Mouse (Mus musculus): Measurements from ENCODE around the gene Cfap43.

Cfap43 gene

DNA sequence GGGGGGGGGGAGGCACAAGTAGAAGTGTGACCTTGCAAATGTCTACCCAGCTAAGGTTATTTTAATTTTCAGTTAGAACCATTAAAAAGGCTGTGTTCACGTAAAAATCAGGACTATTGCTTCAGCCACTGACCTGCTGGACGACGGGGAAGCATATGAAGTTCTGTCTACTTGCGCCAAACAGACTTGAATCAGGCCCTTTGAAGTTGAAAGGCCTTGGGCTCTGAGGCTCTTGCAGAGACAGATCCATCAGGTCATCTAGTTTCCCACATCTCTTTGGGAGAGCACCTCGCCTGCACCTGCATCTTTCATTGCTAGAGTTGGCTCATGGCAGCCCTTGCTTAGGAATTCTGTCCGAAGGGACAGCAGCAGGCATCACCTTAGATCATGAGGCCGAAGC lies 5.7 kb downstream of the Cfap43 start:
- no peak for DNase-seq

DNA sequence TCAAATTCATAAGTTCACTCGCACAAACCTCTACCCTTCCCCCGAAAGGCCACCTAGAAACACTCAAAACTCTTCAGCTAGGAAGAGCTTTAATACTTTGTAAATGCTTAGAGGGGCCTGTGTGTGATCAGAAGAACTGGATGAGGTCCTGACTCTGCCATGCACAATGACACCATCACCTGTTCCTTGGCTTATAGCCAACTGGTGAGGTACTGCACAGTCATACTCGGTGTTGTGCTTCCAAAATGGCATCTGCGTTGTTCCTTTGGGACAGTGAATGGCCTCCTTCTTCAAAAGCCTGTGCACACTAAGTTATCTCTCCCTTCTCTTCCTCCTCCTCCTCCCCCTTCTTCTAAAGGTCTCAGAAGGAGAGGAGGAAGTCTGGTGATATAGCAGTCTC lies 8.3 kb downstream of the Cfap43 start:
- DNase-seq, result no peak

DNA sequence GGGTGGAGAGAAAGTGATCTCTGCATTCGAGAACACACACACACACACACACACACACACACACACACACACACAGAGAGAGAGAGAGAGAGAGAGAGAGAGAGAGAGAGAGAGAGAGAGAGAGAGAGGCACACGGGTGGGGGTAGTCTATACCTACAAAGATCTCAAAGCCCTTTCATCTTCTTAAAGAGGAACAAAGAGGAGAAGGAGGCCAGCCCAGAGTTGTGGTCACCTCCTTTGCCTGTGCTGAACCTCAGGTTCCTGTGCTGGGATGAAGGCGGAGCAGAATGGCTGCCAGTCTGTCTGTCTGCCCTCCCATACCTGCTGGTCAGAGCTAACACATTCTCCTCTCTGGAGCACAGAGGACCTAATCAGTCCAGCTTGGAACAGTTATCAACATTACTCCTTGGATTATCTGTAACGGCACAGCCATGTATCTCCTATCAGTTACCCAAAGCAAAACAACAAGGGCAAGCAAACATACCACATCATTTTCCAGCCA lies 8.9 kb downstream of the Cfap43 start:
- no peak for DNase-seq

DNA sequence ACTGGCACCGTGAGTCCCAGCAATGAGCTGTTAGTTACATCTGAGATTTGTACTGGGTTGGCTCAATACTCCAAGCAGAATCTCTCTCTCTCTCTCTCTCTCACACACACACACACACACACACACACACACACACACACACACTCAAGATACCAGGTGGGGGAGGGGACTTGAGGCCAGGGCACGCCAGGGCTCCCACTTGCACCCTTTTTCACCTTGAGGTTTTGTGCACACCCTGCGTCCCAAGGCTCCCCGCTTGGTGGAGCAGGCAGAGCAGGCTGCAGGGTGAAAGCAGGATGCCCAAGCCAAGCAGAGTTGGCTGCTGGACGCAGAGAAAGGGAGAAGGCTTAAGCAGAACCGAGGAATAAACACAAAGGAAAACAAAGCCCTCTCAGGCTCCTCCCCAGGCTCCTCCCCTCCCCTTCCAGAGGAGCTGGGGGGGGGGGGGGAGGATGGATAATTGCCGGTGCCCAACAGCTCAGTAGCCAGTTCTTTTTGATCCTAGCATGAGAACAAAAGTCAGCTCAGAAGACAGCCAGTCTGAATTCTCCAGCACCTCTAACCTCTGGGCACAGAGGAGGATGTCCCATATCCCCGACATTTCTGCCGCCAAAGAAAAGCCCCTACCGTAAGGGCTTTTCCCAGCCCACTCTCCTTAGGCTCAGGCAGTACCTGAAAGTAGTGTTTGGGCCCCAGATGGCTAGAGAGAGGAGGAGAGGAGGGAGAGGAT lies 9.5 kb downstream of the Cfap43 start:
- DNase-seq, result no peak

DNA sequence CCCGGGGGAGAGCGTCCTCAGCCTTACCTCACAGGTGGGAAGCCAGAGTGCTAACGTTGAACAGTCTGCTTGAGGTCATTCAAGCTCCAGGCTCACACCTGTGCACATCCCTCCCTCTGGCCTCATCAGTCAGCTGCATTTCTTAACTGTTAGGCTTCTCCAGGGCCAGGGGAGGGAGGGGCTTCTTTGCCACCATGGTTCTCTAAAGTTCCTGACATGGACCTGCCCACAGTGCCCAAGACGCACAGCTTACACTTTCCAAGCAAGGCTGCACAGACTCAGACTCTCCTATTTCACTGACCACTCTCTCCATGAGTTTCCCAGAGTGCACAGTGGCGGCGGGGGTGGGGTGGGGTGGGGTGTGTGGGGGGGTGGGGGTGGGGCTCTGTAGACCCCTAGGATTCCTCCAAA lies 10.1 kb downstream of the Cfap43 start:
- no peak for DNase-seq

DNA sequence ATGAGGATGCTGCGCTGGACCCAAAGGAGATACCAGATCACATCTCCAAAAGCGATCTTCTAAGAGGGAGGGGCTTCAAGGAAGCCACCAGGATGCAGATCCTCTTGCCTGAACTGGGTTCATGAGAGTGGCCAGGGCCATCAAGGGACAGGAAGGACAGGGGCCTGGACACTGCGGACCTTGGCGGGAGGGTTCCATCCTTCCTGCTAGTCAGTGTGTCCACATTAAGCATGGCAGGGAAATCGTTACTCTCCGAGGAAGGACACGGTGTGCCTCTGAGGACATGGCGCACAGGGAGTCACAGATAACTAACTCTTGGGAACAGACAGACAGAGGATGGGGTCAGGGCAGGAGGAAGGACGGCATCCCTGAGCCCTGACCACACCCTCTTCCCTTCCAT lies 11.5 kb downstream of the Cfap43 start:
- no peak for DNase-seq

DNA sequence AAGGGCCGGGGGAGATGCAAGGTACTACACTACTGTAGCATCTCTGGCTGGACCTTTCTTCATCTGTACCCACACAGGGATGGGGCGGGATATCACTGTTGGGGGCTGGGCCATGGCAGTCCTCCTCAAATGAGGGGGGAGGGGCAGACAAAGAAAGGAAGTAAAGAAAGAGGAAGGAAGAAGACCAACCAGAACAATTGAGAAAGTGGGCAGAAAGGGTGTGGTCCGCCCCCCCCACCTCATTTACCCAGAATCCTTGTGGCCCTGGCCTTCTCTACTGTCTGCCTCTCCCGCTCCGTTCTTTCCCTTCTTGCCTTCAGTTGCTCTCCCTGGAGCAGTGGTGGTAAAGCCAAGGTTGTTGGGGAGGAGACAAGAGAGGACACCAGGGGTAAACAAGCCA lies 13.5 kb downstream of the Cfap43 start:
- no peak for DNase-seq

DNA sequence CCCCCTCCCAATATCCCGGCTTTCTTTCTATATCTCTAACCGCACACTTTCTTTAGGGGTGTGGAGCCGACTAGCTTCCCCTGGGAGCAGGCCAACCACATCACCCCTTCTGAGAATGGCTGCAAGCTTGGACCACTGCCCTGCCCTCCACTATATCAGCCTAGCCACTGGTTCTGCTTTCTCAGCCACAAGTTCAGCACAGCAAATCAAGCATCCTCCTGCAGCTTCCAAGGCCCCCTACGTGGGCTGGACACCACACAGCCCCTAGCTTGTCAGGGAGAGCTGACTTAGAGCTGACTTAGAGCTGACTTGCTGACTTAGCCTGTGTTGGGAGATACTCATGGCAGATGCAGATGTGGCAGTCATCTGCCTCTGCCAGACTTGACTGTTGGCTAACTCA lies 14.0 kb downstream of the Cfap43 start:
- DNase-seq, result no peak

DNA sequence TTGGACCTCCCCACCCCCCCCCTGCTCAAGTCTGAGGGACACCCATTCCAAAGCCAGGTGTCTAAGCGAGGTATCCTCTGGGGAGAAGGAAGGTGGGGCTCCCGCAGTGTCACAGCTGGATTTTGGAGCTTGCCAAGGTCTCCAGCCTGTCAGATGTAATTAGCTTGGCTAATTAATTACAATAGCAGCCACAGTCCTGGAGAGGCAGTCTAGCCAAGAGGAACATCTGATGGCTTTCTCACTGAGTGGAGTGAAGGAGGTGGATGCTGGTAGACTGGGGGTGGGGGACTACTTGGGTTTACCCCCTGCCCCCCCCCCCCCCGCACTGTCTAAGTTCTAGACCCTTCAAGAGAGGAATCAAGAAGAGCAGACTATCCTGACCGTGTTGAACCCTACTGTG lies 15.4 kb downstream of the Cfap43 start:
- no peak for DNase-seq

DNA sequence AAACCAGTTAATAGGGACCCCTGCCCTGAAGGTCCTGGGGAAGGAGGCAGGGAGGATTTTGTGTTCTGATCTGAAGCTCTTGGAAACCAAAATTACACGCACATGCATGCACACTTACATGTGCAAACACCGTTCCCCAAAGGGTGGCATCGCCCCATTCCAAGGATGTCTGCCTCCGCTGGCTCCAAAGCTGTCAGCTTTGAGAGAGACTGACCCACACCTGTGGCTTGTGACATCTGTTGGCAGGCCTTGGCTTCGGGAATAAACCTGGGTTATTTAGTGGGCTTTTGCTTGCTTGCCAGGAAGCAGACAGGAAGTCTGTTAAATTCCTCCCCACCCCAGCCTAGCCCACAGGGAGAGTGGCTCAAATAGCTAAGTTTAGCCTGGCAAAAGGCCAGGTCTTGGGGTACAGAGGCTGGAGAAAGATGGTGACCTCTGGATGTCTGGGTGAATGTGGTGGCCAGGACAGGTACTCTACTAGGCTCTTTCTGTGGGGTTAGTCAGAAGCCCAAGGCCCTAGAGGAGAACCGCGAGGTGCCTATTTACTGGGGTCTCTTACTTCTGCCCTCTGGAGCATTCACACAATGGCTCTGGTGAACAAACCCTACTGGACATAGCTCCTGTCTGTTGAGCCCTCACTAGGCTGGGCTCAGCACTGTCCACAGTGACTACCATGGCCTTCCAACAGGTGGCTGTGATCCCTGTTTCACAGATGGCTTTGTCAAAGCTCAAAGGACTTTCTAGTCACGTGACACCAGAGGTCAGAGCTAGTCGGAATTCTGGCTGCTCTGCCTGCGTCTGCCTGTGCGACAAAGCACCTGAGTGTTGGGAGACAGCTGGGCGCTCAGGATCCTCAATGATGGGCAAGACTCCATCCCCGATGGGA lies 16.5 kb downstream of the Cfap43 start:
- DNase-seq, result no peak

GRCm38 (mm10) chr19:47900558-47900957 lies 18.5 kb downstream of the Cfap43 start:
- no peak for DNase-seq

DNA sequence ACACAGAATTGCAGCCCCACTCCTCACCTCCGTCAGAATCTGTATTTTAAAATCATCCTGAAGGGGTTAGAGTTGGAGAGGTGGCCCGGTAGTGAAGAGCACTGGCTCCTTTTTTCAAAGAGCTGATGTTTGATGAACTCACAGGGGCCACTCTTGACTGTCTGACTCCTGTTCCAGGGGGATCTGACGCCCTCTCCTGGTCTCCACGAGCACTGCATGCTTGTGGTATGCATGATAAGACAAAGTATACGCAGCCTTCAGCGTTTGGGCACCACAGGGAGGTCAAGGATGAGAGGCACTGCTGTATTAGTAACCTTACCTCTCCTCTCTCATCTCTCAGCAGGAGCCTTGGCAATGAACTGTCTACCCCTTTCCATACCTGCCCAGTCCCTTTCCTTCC lies 19.1 kb downstream of the Cfap43 start:
- no peak for DNase-seq

- DNase-seq, result no peak
Measured at GRCm38 (mm10) chr19:47898472-47899079, 20.5 kb downstream of the Cfap43 start.

DNA sequence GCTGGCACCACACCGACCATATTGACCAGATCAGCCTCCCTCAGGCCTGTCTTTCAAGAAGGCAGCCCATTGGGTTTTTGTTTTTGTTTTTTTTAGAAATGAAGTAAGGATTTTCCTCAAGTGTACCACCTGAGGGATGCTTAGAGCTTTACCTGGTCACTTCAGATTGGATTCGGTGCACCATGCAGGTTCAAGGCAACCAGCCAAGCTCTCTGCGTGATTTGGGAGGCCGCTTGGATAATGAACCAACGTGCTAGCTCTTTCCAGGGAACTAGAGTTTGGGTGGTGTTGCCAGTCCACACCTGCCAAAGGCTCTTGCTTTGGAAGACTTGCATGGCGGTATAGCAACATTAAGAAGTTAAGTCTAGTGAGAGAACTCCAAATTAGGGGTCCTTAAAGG lies 26.0 kb downstream of the Cfap43 start:
- DNase-seq, result no peak

DNA sequence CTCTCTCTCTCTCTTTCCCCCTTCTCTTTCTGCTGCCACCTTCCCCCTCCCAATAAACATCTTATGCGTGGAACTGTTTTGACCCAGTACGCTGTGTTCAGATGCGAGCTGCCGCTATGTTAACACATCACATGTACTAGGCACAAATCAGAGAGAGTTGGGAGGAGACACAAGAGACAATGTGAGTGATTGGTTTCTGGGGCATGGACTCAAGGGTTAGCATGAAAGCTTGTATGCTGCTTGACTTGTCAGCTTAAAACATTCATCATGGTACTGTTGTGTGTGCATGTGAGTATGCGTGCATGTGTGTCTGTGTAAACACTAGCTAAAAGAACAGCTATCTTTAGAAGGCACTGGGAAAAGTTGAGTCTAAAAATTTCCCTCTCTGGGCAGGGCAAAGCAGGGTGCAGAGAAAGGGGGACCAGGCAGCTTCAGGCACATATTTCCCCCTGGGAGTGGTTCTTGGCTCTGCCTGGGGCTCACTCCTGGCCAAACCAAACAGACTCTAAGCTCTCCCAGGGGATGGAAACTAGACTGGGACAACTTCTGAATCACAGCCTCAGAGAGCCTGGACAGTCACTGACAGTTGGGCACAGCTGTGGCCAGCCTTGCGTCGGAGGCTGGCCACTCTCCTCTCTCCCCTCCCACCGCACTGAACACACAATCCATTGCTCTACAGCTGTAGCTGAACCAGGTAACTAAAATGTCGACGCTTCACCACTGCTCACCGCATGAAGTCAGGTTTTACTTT lies 27.4 kb downstream of the Cfap43 start:
- no peak for DNase-seq

GRCm38 (mm10) chr19:47890489-47891130 lies 28.5 kb downstream of the Cfap43 start:
- no peak for DNase-seq

DNA sequence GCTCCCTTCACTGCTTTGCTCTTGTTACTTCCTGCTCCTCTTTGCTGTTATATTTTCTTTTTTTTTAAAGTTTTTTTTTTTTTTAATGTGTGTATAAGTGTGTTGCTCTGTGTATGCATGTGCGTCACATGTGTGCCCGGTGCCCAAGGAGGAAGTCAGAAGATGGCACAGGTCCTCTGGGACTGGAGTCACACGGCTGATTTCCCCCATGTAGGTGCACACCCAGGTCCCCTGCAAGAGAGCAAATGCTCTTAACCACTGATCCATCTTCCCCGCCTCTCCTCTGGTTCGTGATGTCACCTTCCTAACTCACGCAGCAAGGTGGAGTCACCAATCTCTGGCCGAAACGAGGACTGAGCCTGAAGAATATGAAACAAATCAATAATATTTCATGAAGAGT lies 31.1 kb downstream of the Cfap43 start:
- DNase-seq, result no peak

DNA sequence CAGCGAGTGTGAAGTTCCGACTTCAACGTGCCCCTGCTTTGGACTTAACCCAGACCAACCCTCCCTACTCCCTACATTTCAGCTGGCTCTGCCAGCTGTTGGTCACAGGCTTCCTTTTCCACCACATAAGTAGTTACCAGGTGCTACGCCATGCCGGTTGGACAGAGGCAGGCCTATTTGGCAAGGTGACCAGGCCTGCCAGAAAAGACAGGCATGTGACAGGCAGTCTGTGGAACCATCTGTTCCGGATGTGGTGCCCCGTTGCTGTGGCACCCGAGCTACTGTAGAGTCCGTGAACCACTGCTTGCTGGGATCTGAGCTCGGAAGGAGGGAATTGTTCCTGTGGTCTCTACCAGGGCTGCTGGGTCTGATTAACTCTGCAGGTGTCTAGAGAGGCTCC lies 31.7 kb downstream of the Cfap43 start:
- DNase-seq, result no peak

DNA sequence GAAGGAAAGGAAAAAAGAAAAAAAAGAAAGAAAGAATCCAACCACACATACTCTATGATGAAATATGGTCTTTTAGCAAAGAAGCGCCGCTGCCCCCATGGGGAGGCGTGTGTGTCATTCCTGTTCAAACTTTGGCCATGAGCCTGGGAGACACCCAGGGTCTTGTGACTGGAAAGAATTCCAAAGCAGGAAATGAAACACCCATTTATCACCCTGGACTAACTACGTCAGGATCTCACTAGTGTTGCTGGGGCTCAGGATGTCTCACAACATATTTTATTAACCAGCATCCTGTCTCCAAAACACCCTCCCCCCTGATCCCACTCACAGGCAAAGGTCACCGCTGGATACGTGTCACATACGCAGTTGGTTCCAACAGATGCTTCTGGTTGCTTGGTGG lies 32.5 kb downstream of the Cfap43 start:
- DNase-seq, result no peak

DNA sequence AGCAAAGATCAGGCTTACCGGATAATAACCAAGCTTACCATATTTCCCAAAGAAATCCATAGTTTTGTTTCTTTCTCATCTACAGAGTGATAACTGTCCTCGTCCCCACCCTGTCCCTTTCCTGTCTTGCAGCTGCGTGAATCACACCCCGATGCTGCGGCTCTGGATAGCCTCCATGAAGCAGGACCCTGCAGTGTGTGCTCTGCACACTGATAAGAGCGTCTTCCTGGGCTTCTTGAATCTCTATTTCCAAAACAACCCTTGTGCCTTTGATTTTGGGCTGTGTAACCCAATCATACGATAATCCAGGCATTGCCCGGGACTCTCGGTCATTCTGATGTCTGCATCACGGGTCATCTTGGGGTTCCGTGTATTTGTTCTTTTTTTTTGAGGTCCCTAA lies 33.2 kb downstream of the Cfap43 start:
- DNase-seq, result no peak

DNA sequence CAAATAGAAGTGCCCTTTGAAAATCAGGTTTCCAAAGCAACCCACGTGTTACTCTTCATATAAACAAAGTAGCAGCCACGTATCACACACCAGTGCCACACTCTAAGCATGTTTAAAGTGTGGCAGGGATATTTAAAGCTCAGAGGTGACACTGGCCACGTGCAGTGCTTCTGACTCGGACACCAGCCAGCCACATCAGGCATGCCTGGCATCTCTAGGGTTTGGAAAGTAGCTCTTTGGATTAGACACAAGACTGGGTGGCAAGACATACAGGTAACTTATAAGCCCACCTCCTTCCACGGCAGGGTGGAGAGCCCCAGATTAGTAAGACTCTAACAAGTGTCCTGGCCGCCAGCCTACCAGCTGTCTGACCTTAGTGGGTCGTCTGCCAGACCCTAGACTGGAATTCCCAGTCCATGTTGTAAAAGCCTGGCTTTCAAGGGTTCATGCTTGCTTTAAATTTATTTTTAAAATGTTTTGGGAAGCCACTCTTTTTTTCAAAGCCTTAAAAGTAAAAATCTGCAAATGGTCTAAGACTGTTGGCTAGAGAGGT lies 33.8 kb downstream of the Cfap43 start:
- no peak for DNase-seq

Data from right cerebral cortex, postnatal 25 days (tissue).